Mouse (Mus musculus): Measurements from ENCODE around the gene Zfp966.
"Not testable (repeated sequence)": the region's sequence is repeated elsewhere in the genome, so short reads cannot be mapped to it uniquely, and the experiment has no call there.

Gene Zfp966

DNA sequence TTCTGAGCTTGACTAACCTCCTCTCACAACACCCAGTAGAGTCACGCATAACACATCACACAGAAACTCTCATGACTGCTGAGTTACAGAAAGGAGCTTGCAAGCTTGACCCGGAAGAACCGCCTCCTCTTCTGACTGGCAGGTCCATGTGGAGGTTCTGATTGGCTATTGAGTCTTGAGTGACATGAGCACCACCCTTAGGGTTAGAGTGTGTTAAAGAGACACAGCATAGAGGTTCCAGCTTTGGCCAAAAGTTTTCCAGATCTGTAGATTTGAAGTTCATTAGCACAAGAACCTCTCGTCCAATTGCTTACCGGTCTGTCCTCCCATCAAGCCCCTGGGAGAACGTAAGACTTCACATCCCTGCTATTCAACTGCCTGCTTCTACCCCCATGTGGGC is at the start of gene Zfp966:
Gene Zfp966, minus strand, starts transcription at position 101 of the 400 bp plus-strand sequence.
- DNase-seq (ENCODE audit: low read depth, low spot score): not testable (repeated sequence)

- DNase-seq (ENCODE audit: low read depth, low spot score): not testable (repeated sequence)
These were observed 34.1 kb upstream of the Zfp966 start, which contains the start of gene Gm2026 for GRCm38 (mm10) chr2:175965031-175965430. TSS of gene Gm2026 (plus strand) at chr2:175965331.

GRCm38 (mm10) chr2:175869024-175869423 is 61.9 kb downstream of the Zfp966 start, which contains the start of gene Gm6710:
TSS of gene Gm6710 (plus strand) at chr2:175869219.
- DNase-seq (ENCODE audit: low read depth, low spot score): not testable (repeated sequence)
